Mouse (Mus musculus) ES-E14 (cell line): ENCODE measurements at regions not wholly inside any gene's neighbourhood (a gene's known extent, or its start where the extent isn't known, plus 50 kb on each side); places are given as distances from the start of the nearest gene placed in this dataset.

ENCODE experiments used
- CHD2 ChIP-seq: IDR thresholded peaks from 2 replicates; pipeline ENCODE4 v1.6.1; 2014; ENCODE audit warnings: mild to moderate bottlenecking, low read depth, low read length, inconsistent platforms
- MAFK ChIP-seq: IDR thresholded peaks from 2 replicates; pipeline ENCODE4 v1.6.1; 2014; ENCODE audit warnings: mild to moderate bottlenecking, low read depth, low read length, inconsistent platforms; ENCODE audit not compliant: insufficient read depth
- ZC3H11A ChIP-seq: IDR thresholded peaks from 2 replicates; pipeline ENCODE4 v1.6.1; 2012; ENCODE audit warnings: low read depth, mild to moderate bottlenecking, inconsistent platforms, low read length, borderline replicate concordance
- ZNF384 ChIP-seq: IDR thresholded peaks from 2 replicates; pipeline ENCODE4 v1.6.1; 2012; ENCODE audit warnings: low read depth, low read length, inconsistent platforms

- no peak for TF ChIP-seq MAFK
- TF ChIP-seq ZNF384, result no peak
- TF ChIP-seq ZC3H11A, result peak; percentile 86; the same call in 1 of the 2 replicates
- no peak for TF ChIP-seq CHD2
Measured at GRCm38 (mm10) chr3:33955854-33956624, 63.7 kb upstream of the Fxr1 start.
